Mouse (Mus musculus): ENCODE data around the gene Ppp3ca. TPM values are rescaled to one million over a fixed set of nuclear protein-coding genes. Genes with fewer than 3 reads are reported as not detected.

Gene Ppp3ca
- polyA plus RNA-seq, 1 experiment from 2014 or later, result 71.7 TPM

GRCm38 (mm10) chr3:136966786-136967185 lies 296.9 kb downstream of the Ppp3ca start:
- Histone ChIP-seq H3K9me3 (ENCODE audit: control insufficient read depth, low read length) (no peaks in the 10 kb centered on the region), H3K27ac (replicated peaks; ENCODE audit: low read depth, low read length) (no peak overlapping the region), H3K9ac (ENCODE audit: low read depth, low read length) (no peak overlapping the region), H3K27me3 (replicated peaks; ENCODE audit: control insufficient read depth, insufficient read depth, low read length) (no peaks in the 10 kb centered on the region), H3K4me2 (ENCODE audit: low read depth, low read length) (no peak overlapping the region), H3K4me1 (ENCODE audit: control insufficient read depth, insufficient read depth, low read length) (no peaks in the 10 kb centered on the region), H3K4me3 (ENCODE audit: low read depth, low read length) (no peak overlapping the region), H3K36me3 (ENCODE audit: control insufficient read depth, insufficient read depth, low read length) (no peaks in the 10 kb centered on the region)
- 65% methylated on average over 5 of the region's 5 CpGs for WGBS
- peak; percentile 74 for DNase-seq (ENCODE audit: low spot score)
- no peak for ATAC-seq (ENCODE audit: low read depth)

- DNase-seq (ENCODE audit: low spot score) (no peak), ATAC-seq (ENCODE audit: low read depth) (no peak)
- no peaks in the 10 kb centered on the region for H3K27me3 ChIP-seq (replicated peaks; ENCODE audit: control insufficient read depth, insufficient read depth, low read length)
- H3K27ac ChIP-seq (replicated peaks; ENCODE audit: low read depth, low read length), result no peak overlapping the region
- no peak overlapping the region for H3K4me2 ChIP-seq (ENCODE audit: low read depth, low read length)
- no peak overlapping the region for H3K9ac ChIP-seq (ENCODE audit: low read depth, low read length)
- H3K4me1 ChIP-seq (ENCODE audit: control insufficient read depth, insufficient read depth, low read length), result no peaks in the 10 kb centered on the region
- WGBS, result 79% methylated on average over 2 of the region's 2 CpGs
- no peak overlapping the region for H3K4me3 ChIP-seq (ENCODE audit: low read depth, low read length)
- H3K36me3 ChIP-seq (ENCODE audit: control insufficient read depth, insufficient read depth, low read length), result no peaks in the 10 kb centered on the region
- H3K9me3 ChIP-seq (ENCODE audit: control insufficient read depth, low read length), result no peaks in the 10 kb centered on the region
Measured at GRCm38 (mm10) chr3:136967510-136967909, 297.6 kb downstream of the Ppp3ca start.

GRCm38 (mm10) chr3:136969796-136970195 lies 299.9 kb downstream of the Ppp3ca start:
- Histone ChIP-seq H3K27ac (replicated peaks; ENCODE audit: low read depth, low read length) (no peak overlapping the region), H3K27me3 (replicated peaks; ENCODE audit: control insufficient read depth, insufficient read depth, low read length) (no peaks in the 10 kb centered on the region), H3K4me2 (ENCODE audit: low read depth, low read length) (no peak overlapping the region), H3K4me3 (ENCODE audit: low read depth, low read length) (no peak overlapping the region), H3K9me3 (ENCODE audit: control insufficient read depth, low read length) (no peaks in the 10 kb centered on the region), H3K9ac (ENCODE audit: low read depth, low read length) (no peak overlapping the region), H3K4me1 (ENCODE audit: control insufficient read depth, insufficient read depth, low read length) (no peaks in the 10 kb centered on the region), H3K36me3 (ENCODE audit: control insufficient read depth, insufficient read depth, low read length) (no peaks in the 10 kb centered on the region)
- WGBS, result 54% methylated on average over 4 of the region's 4 CpGs
- DNase-seq (ENCODE audit: low spot score), result peak; percentile 76
- ATAC-seq (ENCODE audit: low read depth), result no peak

GRCm38 (mm10) chr3:136977859-136978258 lies 307.9 kb downstream of the Ppp3ca start:
- DNase-seq (ENCODE audit: low spot score), result no peak
- Histone ChIP-seq H3K9ac (ENCODE audit: low read depth, low read length) (no peak overlapping the region), H3K4me3 (ENCODE audit: low read depth, low read length) (no peak overlapping the region), H3K36me3 (ENCODE audit: control insufficient read depth, insufficient read depth, low read length) (no peaks in the 10 kb centered on the region), H3K27me3 (replicated peaks; ENCODE audit: control insufficient read depth, insufficient read depth, low read length) (no peaks in the 10 kb centered on the region), H3K27ac (replicated peaks; ENCODE audit: low read depth, low read length) (no peak overlapping the region), H3K4me1 (ENCODE audit: control insufficient read depth, insufficient read depth, low read length) (peaks cover 15% of the 10 kb centered on the region), H3K9me3 (ENCODE audit: control insufficient read depth, low read length) (no peaks in the 10 kb centered on the region), H3K4me2 (ENCODE audit: low read depth, low read length) (no peak overlapping the region)
- no peak for ATAC-seq (ENCODE audit: low read depth)
- 65% methylated on average over 1 of the region's 1 CpGs for WGBS

- no peaks in the 10 kb centered on the region for H3K9me3 ChIP-seq (ENCODE audit: control insufficient read depth, low read length)
- ATAC-seq (ENCODE audit: low read depth), result no peak
- DNase-seq (ENCODE audit: low spot score), result no peak
- H3K4me2 ChIP-seq (ENCODE audit: low read depth, low read length), result no peak overlapping the region
- H3K4me1 ChIP-seq (ENCODE audit: control insufficient read depth, insufficient read depth, low read length), result peaks cover 15% of the 10 kb centered on the region
- H3K4me3 ChIP-seq (ENCODE audit: low read depth, low read length), result no peak overlapping the region
- 49% methylated on average over 5 of the region's 5 CpGs for WGBS
- no peak overlapping the region for H3K9ac ChIP-seq (ENCODE audit: low read depth, low read length)
- no peaks in the 10 kb centered on the region for H3K36me3 ChIP-seq (ENCODE audit: control insufficient read depth, insufficient read depth, low read length)
- no peaks in the 10 kb centered on the region for H3K27me3 ChIP-seq (replicated peaks; ENCODE audit: control insufficient read depth, insufficient read depth, low read length)
- H3K27ac ChIP-seq (replicated peaks; ENCODE audit: low read depth, low read length), result peak overlapping the region; percentile 19; the same call in 1 of the 2 replicates
Measured at GRCm38 (mm10) chr3:136980915-136981588, 311.1 kb downstream of the Ppp3ca start.

- DNase-seq (ENCODE audit: low spot score) (peak; percentile 68), ATAC-seq (ENCODE audit: low read depth) (peak; percentile 50; the same call in 1 of the 2 replicates)
- Histone ChIP-seq H3K9ac (ENCODE audit: low read depth, low read length) (no peak overlapping the region), H3K4me2 (ENCODE audit: low read depth, low read length) (no peak overlapping the region), H3K4me1 (ENCODE audit: control insufficient read depth, insufficient read depth, low read length) (peaks cover 15% of the 10 kb centered on the region), H3K9me3 (ENCODE audit: control insufficient read depth, low read length) (no peaks in the 10 kb centered on the region), H3K4me3 (ENCODE audit: low read depth, low read length) (no peak overlapping the region), H3K36me3 (ENCODE audit: control insufficient read depth, insufficient read depth, low read length) (no peaks in the 10 kb centered on the region), H3K27ac (replicated peaks; ENCODE audit: low read depth, low read length) (peak overlapping the region; percentile 2; the same call in 1 of the 2 replicates), H3K27me3 (replicated peaks; ENCODE audit: control insufficient read depth, insufficient read depth, low read length) (no peaks in the 10 kb centered on the region)
- WGBS, result 46% methylated on average over 4 of the region's 4 CpGs
Measured at GRCm38 (mm10) chr3:136981589-136981924, 311.6 kb downstream of the Ppp3ca start.

GRCm38 (mm10) chr3:136982021-136982420 lies 312.1 kb downstream of the Ppp3ca start:
- no peaks in the 10 kb centered on the region for H3K9me3 ChIP-seq (ENCODE audit: control insufficient read depth, low read length)
- H3K36me3 ChIP-seq (ENCODE audit: control insufficient read depth, insufficient read depth, low read length), result no peaks in the 10 kb centered on the region
- no peak overlapping the region for H3K4me2 ChIP-seq (ENCODE audit: low read depth, low read length)
- WGBS, result 70% methylated on average over 11 of the region's 11 CpGs
- peak overlapping the region; percentile 2; the same call in 1 of the 2 replicates for H3K27ac ChIP-seq (replicated peaks; ENCODE audit: low read depth, low read length)
- no peak overlapping the region for H3K4me3 ChIP-seq (ENCODE audit: low read depth, low read length)
- no peak overlapping the region for H3K9ac ChIP-seq (ENCODE audit: low read depth, low read length)
- DNase-seq (ENCODE audit: low spot score) (no peak), ATAC-seq (ENCODE audit: low read depth) (no peak)
- no peaks in the 10 kb centered on the region for H3K27me3 ChIP-seq (replicated peaks; ENCODE audit: control insufficient read depth, insufficient read depth, low read length)
- H3K4me1 ChIP-seq (ENCODE audit: control insufficient read depth, insufficient read depth, low read length), result peaks cover 15% of the 10 kb centered on the region

- H3K4me2 ChIP-seq (ENCODE audit: low read depth, low read length), result no peak overlapping the region
Measured at GRCm38 (mm10) chr3:136986096-136986881, 316.4 kb downstream of the Ppp3ca start.

More at GRCm38 (mm10) chr3:136986096-136986881, 316.4 kb downstream of the Ppp3ca start:
- WGBS, result 71% methylated on average over 3 of the region's 3 CpGs
- no peaks in the 10 kb centered on the region for H3K36me3 ChIP-seq (ENCODE audit: control insufficient read depth, insufficient read depth, low read length)
- H3K27me3 ChIP-seq (replicated peaks; ENCODE audit: control insufficient read depth, insufficient read depth, low read length), result no peaks in the 10 kb centered on the region
- ATAC-seq (ENCODE audit: low read depth), result peak; percentile 57; the same call in 1 of the 2 replicates
- peaks cover 8% of the 10 kb centered on the region; the same call in 1 of the 2 replicates for H3K4me1 ChIP-seq (ENCODE audit: control insufficient read depth, insufficient read depth, low read length)
- no peak overlapping the region for H3K4me3 ChIP-seq (ENCODE audit: low read depth, low read length)
- DNase-seq (ENCODE audit: low spot score), result peak; percentile 26
- no peak overlapping the region for H3K27ac ChIP-seq (replicated peaks; ENCODE audit: low read depth, low read length)
- no peak overlapping the region for H3K9ac ChIP-seq (ENCODE audit: low read depth, low read length)
- H3K9me3 ChIP-seq (ENCODE audit: control insufficient read depth, low read length), result no peaks in the 10 kb centered on the region

All from embryonic facial prominence, embryonic 14.5 days (tissue).